Mouse (Mus musculus): Measurements from ENCODE around the gene Cpne5. TPM values are rescaled to one million over a fixed set of nuclear protein-coding genes. Genes with fewer than 3 reads are reported as not detected.
"Not testable (repeated sequence)": the region's sequence is repeated elsewhere in the genome, so short reads cannot be mapped to it uniquely, and the experiment has no call there.

The Cpne5 gene
- polyA plus RNA-seq, 1 experiment = not detected

DNA sequence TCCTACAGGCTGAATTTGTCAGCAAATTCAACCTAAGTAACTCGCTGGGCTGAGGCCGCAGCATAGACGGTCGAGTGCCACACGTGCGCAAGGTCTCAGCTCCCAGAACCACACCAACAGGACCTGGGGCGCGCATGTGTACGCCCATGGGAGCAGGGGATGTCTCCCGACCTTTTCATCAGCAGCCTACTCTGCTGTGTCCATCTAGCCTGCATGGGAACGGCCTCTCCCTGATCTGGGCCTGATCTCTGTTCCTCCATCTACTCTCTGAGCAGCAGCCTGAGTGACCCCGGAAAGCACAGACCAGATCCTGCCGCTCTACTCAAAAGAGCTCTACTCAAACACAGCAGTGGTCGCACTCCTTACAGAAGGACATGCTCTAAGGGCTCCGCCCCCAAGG lies 22.5 kb upstream of the Cpne5 start:
- H3K27ac ChIP-seq (ENCODE audit: insufficient read depth, low read depth, low read length) = no peak overlapping the region
- peaks cover 26% of the 10 kb centered on the region for H3K4me1 ChIP-seq (ENCODE audit: control insufficient read depth, insufficient read depth, low read length)
- TF ChIP-seq POLR2A (IDR thresholded peaks at IDR 0.05; ENCODE audit: insufficient read depth, low read depth, low read length) = no peak
- no peak for TF ChIP-seq CTCF (IDR thresholded peaks at IDR 0.05; ENCODE audit: insufficient read depth, low read depth, low read length)
- H3K4me3 ChIP-seq (ENCODE audit: insufficient read depth, low read depth, low read length) = no peak overlapping the region
- WGBS = 87% methylated on average over 15 of the region's 15 CpGs

DNA sequence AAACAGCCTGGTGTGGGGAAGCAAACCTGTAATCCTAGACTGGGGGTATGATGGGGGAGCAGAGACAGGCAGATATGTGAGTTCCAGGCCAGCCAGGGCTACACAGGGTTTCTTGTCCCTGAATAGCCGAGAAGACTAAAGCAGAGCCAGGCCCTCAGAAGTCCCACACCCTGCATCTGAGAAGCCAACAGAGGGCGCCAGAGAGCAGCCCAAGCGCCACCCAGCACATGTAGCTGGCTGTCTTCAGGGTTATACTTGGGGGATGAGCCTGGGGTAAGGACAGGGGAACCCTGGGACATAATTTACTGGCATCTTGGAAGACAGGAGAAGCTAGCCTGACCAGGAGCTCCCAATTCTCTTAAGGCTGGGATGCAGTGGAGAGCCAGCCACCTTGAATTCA lies 21.5 kb upstream of the Cpne5 start:
- WGBS = 1% methylated on average over 3 of the region's 3 CpGs
- H3K27ac ChIP-seq (ENCODE audit: insufficient read depth, low read depth, low read length) = no peak overlapping the region
- TF ChIP-seq POLR2A (IDR thresholded peaks at IDR 0.05; ENCODE audit: insufficient read depth, low read depth, low read length) = no peak
- peak; percentile 93 for TF ChIP-seq CTCF (IDR thresholded peaks at IDR 0.05; ENCODE audit: insufficient read depth, low read depth, low read length)
- H3K4me1 ChIP-seq (ENCODE audit: control insufficient read depth, insufficient read depth, low read length) = peaks cover 26% of the 10 kb centered on the region
- H3K4me3 ChIP-seq (ENCODE audit: insufficient read depth, low read depth, low read length) = no peak overlapping the region

DNA sequence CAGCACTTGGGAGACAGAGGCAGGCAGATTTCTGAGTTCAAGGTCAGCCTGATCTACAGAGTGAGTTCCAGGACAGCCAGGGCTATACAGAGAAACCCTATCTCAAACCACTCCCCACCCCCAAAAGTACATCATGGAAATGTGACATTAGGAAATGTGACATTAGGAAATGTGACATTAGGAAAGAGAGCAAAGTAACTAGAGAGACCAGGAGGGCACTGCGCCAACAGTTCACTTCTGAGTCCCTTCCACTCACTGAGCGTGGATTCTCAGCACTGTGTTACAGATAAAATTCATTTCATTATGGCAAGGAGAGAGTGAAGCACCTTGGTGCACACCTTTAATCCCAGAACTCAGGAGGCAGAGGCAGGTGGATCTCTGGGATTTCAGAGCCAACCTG lies 21.0 kb upstream of the Cpne5 start:
- Histone ChIP-seq H3K4me1 (ENCODE audit: control insufficient read depth, insufficient read depth, low read length) (peaks cover 25% of the 10 kb centered on the region), H3K27ac (ENCODE audit: insufficient read depth, low read depth, low read length) (no peak overlapping the region), H3K4me3 (ENCODE audit: insufficient read depth, low read depth, low read length) (no peak overlapping the region)
- WGBS = 96% methylated on average over 2 of the region's 2 CpGs
- TF ChIP-seq POLR2A (IDR thresholded peaks at IDR 0.05; ENCODE audit: insufficient read depth, low read depth, low read length) (no peak), CTCF (IDR thresholded peaks at IDR 0.05; ENCODE audit: insufficient read depth, low read depth, low read length) (no peak)

DNA sequence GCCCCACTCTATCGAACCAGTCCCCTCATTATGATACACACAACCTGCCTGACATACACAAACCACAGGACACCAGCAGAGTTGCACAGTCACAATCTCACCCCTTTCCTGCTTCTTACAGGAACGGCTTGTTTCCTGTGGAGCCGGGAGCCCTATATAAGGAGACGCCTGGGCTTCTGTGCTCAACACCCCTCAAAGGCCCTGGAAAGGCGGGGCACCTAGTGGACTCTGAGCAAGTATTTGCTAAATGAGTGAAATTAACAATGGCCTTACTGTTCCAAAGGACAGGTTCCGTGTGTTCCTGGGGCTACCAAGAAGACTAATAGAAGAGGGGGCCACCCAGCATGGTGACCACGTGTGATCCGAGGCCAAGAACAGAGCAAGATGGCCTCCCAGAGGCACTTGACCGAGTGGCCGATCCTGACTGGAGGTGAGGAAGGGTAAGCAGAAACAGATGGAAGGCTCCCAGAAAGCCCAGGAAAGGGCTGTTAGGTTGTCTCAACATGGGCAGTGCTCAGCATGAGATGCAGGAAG lies 20.1 kb upstream of the Cpne5 start:
- WGBS = 84% methylated on average over 10 of the region's 10 CpGs
- H3K27ac ChIP-seq (ENCODE audit: insufficient read depth, low read depth, low read length) = no peak overlapping the region

DNA sequence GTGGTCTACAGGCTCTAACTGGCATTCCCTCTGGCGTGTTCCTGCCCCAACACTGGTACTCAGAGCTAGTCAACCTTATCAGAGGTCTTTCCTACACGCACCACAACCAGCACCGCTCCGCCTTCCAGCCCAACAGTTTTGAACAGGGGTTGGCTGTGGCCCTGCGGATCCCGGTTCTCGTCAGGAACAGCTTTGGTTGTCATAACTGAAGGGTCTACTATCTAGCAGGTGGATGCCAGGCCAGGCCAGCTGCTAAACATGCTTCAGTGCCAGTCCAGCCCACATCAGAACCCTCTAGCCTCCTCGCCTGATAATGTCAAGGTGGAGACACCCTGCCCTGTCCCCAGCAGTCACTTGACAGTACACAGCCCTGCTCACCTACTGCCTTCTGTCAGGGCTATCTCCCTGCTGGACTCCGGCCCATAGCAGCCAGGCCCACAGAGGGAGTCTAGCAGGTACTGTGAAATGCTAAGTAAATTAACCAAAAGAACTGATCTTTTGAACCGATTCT lies 19.1 kb upstream of the Cpne5 start:
- 90% methylated on average over 10 of the region's 10 CpGs for WGBS
- Histone ChIP-seq H3K4me3 (ENCODE audit: insufficient read depth, low read depth, low read length) (no peak overlapping the region), H3K27ac (ENCODE audit: insufficient read depth, low read depth, low read length) (no peak overlapping the region), H3K4me1 (ENCODE audit: control insufficient read depth, insufficient read depth, low read length) (peaks cover 31% of the 10 kb centered on the region)
- no peak for TF ChIP-seq CTCF (IDR thresholded peaks at IDR 0.05; ENCODE audit: insufficient read depth, low read depth, low read length)
- no peak for TF ChIP-seq POLR2A (IDR thresholded peaks at IDR 0.05; ENCODE audit: insufficient read depth, low read depth, low read length)

More for the DNA sequence above, 20.1 kb upstream of the Cpne5 start:
- Histone ChIP-seq H3K4me3 (ENCODE audit: insufficient read depth, low read depth, low read length) (no peak overlapping the region), H3K4me1 (ENCODE audit: control insufficient read depth, insufficient read depth, low read length) (peaks cover 29% of the 10 kb centered on the region)
- TF ChIP-seq POLR2A (IDR thresholded peaks at IDR 0.05; ENCODE audit: insufficient read depth, low read depth, low read length) (no peak), CTCF (IDR thresholded peaks at IDR 0.05; ENCODE audit: insufficient read depth, low read depth, low read length) (no peak)

DNA sequence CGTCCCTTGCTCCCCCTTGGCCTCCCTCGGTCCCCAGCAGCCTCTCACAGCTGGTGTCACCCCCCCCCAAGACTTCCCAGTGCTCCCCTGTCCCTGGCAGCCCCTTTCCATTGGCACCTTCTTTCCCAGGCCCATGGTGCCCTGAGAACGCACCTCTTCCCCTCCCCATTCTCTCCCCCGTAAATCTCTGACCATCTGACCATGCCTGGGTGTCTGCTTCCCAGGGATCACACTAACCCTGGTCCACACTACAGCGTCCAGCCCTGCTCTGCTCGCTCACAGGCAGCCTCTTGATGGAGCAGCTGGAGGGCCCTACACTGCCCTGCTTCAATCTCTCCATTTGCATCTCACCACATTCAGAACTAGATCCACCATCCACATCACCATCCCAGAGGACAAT lies 18.5 kb upstream of the Cpne5 start:
- WGBS = 82% methylated on average over 6 of the region's 6 CpGs
- H3K4me1 ChIP-seq (ENCODE audit: control insufficient read depth, insufficient read depth, low read length) = peaks cover 31% of the 10 kb centered on the region
- no peak for TF ChIP-seq POLR2A (IDR thresholded peaks at IDR 0.05; ENCODE audit: insufficient read depth, low read depth, low read length)
- no peak for TF ChIP-seq CTCF (IDR thresholded peaks at IDR 0.05; ENCODE audit: insufficient read depth, low read depth, low read length)
- no peak overlapping the region for H3K4me3 ChIP-seq (ENCODE audit: insufficient read depth, low read depth, low read length)
- no peak overlapping the region for H3K27ac ChIP-seq (ENCODE audit: insufficient read depth, low read depth, low read length)

DNA sequence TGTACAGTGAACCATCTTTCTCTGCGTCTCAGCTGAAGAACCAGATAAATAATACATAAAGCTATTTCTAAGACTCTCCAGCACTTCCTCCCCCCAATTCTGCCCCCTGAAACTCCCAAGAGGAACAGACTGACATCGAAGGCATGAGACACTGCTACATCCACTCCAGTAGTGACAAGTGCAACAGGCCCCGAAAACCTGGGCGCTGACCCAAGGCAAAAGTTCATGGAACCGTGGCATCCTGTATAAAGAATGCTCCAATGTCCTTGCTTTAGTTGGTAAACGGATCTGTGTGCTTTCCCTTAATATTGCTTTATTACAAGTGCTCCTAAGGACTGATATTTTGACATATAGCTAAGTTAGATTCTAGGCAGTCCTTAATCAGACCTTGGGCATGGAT lies 16.8 kb upstream of the Cpne5 start:
- WGBS = 80% methylated on average over 6 of the region's 6 CpGs
- H3K4me3 ChIP-seq (ENCODE audit: insufficient read depth, low read depth, low read length); H3K27ac ChIP-seq (ENCODE audit: insufficient read depth, low read depth, low read length): not testable (repeated sequence)
- H3K4me1 ChIP-seq (ENCODE audit: control insufficient read depth, insufficient read depth, low read length) = peaks cover 34% of the 10 kb centered on the region

DNA sequence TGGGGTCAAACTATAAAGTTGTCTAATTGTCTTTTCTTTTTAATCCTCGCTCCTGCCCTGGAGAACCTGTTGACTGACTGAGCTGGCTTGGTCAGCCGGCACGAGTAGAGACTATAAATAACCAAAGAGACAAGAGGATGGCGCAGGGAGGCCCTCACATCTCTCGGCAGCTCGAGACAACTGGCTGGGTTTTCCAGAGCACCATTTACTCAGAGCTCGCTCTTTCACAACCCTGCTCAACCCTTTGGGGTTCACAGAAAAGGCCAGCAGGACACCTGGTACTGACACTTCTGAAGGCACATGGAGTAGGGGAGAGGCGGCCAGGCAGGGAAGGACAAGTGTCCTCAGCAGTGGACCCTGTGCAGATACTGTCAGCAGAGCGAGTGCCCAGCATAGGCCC lies 15.7 kb upstream of the Cpne5 start:
- WGBS = 84% methylated on average over 9 of the region's 9 CpGs
- no peak overlapping the region for H3K4me3 ChIP-seq (ENCODE audit: insufficient read depth, low read depth, low read length)
- TF ChIP-seq CTCF (IDR thresholded peaks at IDR 0.05; ENCODE audit: insufficient read depth, low read depth, low read length) (no peak), POLR2A (IDR thresholded peaks at IDR 0.05; ENCODE audit: insufficient read depth, low read depth, low read length) (no peak)
- H3K27ac ChIP-seq (ENCODE audit: insufficient read depth, low read depth, low read length) = no peak overlapping the region
- peaks cover 41% of the 10 kb centered on the region for H3K4me1 ChIP-seq (ENCODE audit: control insufficient read depth, insufficient read depth, low read length)

DNA sequence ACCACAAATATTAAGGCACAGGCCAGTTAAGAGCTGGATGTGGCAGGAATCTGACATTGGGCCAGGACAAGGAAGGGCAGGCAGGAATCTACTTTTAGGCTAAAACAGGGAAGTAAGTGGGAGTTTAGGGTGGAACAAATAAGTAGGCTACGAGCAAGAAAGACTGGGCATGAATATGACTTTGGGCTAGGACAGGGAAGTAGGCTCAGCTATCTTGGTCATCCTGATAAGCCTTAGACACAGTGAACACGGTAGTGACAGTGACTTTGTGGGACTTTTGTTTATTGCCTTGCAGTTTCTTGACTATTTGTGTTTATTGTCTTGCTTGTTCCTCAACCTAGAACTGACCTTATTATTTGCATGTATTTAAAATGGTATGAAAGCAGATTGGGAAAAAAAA lies 15.3 kb upstream of the Cpne5 start:
- Histone ChIP-seq H3K4me3 (ENCODE audit: insufficient read depth, low read depth, low read length) (no peak overlapping the region), H3K4me1 (ENCODE audit: control insufficient read depth, insufficient read depth, low read length) (peaks cover 42% of the 10 kb centered on the region), H3K27ac (ENCODE audit: insufficient read depth, low read depth, low read length) (no peak overlapping the region)
- 86% methylated on average over 2 of the region's 2 CpGs for WGBS
- TF ChIP-seq CTCF (IDR thresholded peaks at IDR 0.05; ENCODE audit: insufficient read depth, low read depth, low read length) = no peak
- TF ChIP-seq POLR2A (IDR thresholded peaks at IDR 0.05; ENCODE audit: insufficient read depth, low read depth, low read length) = no peak

Data from olfactory bulb, adult 2 months (tissue).